Mouse (Mus musculus) cerebellum, postnatal 36 days (tissue): ENCODE data around the gene Fcrla.

Source experiments
- DNase-seq, 2 experiments: peaks; one replicate each; pipeline ENCODE4 v3.0.0; 2021 to 2022; ENCODE audit warnings: mixed read lengths in 2 of 2

Gene Fcrla

GRCm38 (mm10) chr1:170928467-170928866 lies 1.1 kb upstream of the Fcrla start:
- DNase-seq, result no peak

GRCm38 (mm10) chr1:170926941-170927340 lies 442 bp downstream of the Fcrla start:
- no peak for DNase-seq

GRCm38 (mm10) chr1:170924485-170924884 lies 2.9 kb downstream of the Fcrla start:
- no peak for DNase-seq

- DNase-seq, result no peak
Measured at GRCm38 (mm10) chr1:170919308-170919707, 8.1 kb downstream of the Fcrla start.

GRCm38 (mm10) chr1:170915657-170916056 lies 11.7 kb downstream of the Fcrla start:
- DNase-seq, result no peak

- no peak for DNase-seq
Measured at GRCm38 (mm10) chr1:170912891-170913615, 14.3 kb downstream of the Fcrla start, which contains the start of gene Fcrlb. Gene Fcrlb, minus strand, starts transcription at chr1:170912941.

- DNase-seq, result no peak
Measured at GRCm38 (mm10) chr1:170911907-170912660, 15.3 kb downstream of the Fcrla start.

GRCm38 (mm10) chr1:170908341-170908740 lies 19.0 kb downstream of the Fcrla start:
- DNase-seq, result peak; percentile 24 to 27

GRCm38 (mm10) chr1:170907456-170908191 lies 19.8 kb downstream of the Fcrla start:
- DNase-seq, result peak; percentile 56 to 63

- no peak for DNase-seq
Measured at GRCm38 (mm10) chr1:170907111-170907455, 20.3 kb downstream of the Fcrla start.

- DNase-seq, result no peak
Measured at GRCm38 (mm10) chr1:170903485-170903884, 23.9 kb downstream of the Fcrla start.

- peak; percentile 84 to 85 for DNase-seq
Measured at GRCm38 (mm10) chr1:170901536-170902238, 25.7 kb downstream of the Fcrla start.

- DNase-seq, result peak; percentile 28 to 64
Measured at GRCm38 (mm10) chr1:170900799-170901467, 26.4 kb downstream of the Fcrla start.

GRCm38 (mm10) chr1:170898413-170899075 lies 28.8 kb downstream of the Fcrla start:
- DNase-seq, result no peak

GRCm38 (mm10) chr1:170896651-170897281 lies 30.6 kb downstream of the Fcrla start:
- no peak for DNase-seq

GRCm38 (mm10) chr1:170894603-170895602 lies 32.5 kb downstream of the Fcrla start:
- DNase-seq, result no peak

GRCm38 (mm10) chr1:170892279-170892678 lies 35.1 kb downstream of the Fcrla start:
- no peak for DNase-seq

- DNase-seq, result no peak
Measured at GRCm38 (mm10) chr1:170891646-170892045, 35.7 kb downstream of the Fcrla start.

- no peak for DNase-seq
Measured at GRCm38 (mm10) chr1:170889310-170889709, 38.1 kb downstream of the Fcrla start.

- no peak for DNase-seq
Measured at GRCm38 (mm10) chr1:170886044-170886458, 41.3 kb downstream of the Fcrla start.
